Mouse (Mus musculus) bone marrow, adult 2 months (tissue): ENCODE measurements around the gene Stard13. TPM values are rescaled to one million over a fixed set of nuclear protein-coding genes. Genes with fewer than 3 reads are reported as not detected.

Source experiments
- H3K27ac ChIP-seq: fragments of 200-500 bp; 2 replicates; pipeline ENCODE4 v1.5.1; 2012; ENCODE audit warnings: low read depth, mild to moderate bottlenecking, control low read depth, inconsistent platforms, low read length; ENCODE audit not compliant: control insufficient read depth, poor library complexity, insufficient read depth
- H3K4me1 ChIP-seq: fragments of 200-500 bp; 2 replicates; pipeline ENCODE4 v1.6.1; 2011; ENCODE audit warnings: low read length; ENCODE audit not compliant: control insufficient read depth, insufficient read depth
- H3K4me3 ChIP-seq: fragments of 200-500 bp; replicated peaks from 2 replicates; pipeline ENCODE3; 2011; ENCODE audit warnings: mild to moderate bottlenecking, low read depth, low read length, control low read depth; ENCODE audit not compliant: control insufficient read depth
- CTCF ChIP-seq: fragments of 200-500 bp; IDR thresholded peaks from 2 replicates; pipeline ENCODE4 v1.5.1; 2011; ENCODE audit warnings: low read length, control low read depth; ENCODE audit not compliant: control insufficient read depth, insufficient read depth
- POLR2A ChIP-seq: fragments of 200-500 bp; IDR thresholded peaks from 2 replicates; pipeline ENCODE4 v1.6.1; 2011; ENCODE audit warnings: low read depth, mild to moderate bottlenecking, control low read depth, low read length, borderline replicate concordance; ENCODE audit not compliant: control insufficient read depth
- WGBS: fragments of 180-500 bp; shearing (Covaris S2); methylation state at CpG from one replicate; pipeline ENCODE4 v1.1.7; 2018; 5-methylcytosine and 5-hydroxymethylcytosine counted together
- polyA plus RNA-seq: library from polyadenylated mRNA; stranded (reverse); fragments of >200 nt; gene quantifications from 2 replicates; pipeline ENCODE4 v1.2.4, GENCODE M21; 2011; ENCODE audit warnings: low replicate concordance; ENCODE audit not compliant: missing spikeins, insufficient read depth, insufficient read length

Gene Stard13
- polyA plus RNA-seq, 1 experiment, result 0.80 TPM

DNA sequence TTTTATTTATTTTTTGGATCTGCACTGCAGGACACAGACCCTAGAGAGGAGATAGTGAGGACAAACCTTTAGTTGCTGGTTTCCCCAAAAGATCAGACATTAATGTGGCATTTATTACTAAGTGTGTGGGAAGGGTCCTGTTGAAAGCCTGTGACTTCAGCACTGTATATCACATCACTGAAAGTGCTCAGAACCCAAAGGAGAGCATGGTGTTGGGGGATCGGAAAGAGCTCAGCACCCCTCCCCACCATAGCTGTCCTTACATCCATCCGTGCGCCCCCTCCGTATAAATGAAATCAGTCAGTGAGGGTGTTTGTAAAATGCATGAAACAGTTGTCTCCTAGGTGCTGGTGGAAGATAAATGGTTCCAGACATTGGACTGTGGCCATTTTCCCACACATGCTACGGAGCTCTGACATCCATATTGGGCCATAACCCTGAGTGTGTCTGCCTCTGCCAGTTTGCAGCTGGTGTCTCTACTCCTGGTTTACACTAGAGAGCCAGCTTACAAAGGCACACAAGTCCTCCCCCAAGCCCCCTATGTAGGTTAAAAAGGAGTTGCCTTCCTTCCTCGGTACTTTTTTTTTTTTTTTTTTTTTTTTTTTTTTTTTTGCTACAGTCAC is 107.5 kb downstream of the Stard13 start:
- TF ChIP-seq CTCF, result no peak
- TF ChIP-seq POLR2A, result no peak
- Histone ChIP-seq H3K4me3 (no peak overlapping the region), H3K4me1 (no peaks in the 10 kb centered on the region), H3K27ac (no peak overlapping the region)
- 85% methylated on average over 6 of the region's 6 CpGs for WGBS

- Histone ChIP-seq H3K4me3 (no peak overlapping the region), H3K4me1 (no peaks in the 10 kb centered on the region), H3K27ac (no peak overlapping the region)
- no peak for TF ChIP-seq CTCF
- no peak for TF ChIP-seq POLR2A
- 64% methylated on average over 2 of the region's 2 CpGs for WGBS
Measured at GRCm38 (mm10) chr5:151117846-151118245, 115.8 kb downstream of the Stard13 start.

GRCm38 (mm10) chr5:151116192-151116887 is 117.3 kb downstream of the Stard13 start:
- no peak overlapping the region for H3K27ac ChIP-seq
- TF ChIP-seq CTCF (no peak), POLR2A (no peak)
- no peaks in the 10 kb centered on the region for H3K4me1 ChIP-seq
- no peak overlapping the region for H3K4me3 ChIP-seq
- WGBS, result 78% methylated on average over 5 of the region's 5 CpGs

DNA sequence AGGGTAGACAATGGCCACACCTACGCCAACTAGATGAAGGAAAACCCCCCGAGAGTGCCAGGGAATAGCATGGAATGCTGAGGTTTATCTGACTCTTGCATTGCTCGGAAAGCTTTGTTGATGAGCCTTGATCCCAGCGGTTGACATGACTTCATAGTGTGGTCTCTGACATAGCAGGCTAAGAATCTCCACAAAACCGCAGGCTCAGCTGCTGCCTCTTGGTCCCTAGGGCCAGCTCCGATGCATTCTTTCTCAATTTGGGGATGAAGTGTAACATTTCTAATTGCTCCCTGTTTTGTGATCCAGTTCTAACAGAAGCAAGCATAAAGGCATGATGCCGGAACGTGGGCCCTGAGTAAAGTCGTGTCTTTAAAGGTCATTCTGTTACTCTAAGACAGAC is 120.9 kb downstream of the Stard13 start:
- TF ChIP-seq CTCF, result no peak
- TF ChIP-seq POLR2A, result no peak
- H3K4me1 ChIP-seq, result no peaks in the 10 kb centered on the region
- no peak overlapping the region for H3K27ac ChIP-seq
- WGBS, result 84% methylated on average over 9 of the region's 9 CpGs
- H3K4me3 ChIP-seq, result no peak overlapping the region

GRCm38 (mm10) chr5:151111080-151111871 is 122.4 kb downstream of the Stard13 start:
- Histone ChIP-seq H3K4me1 (no peaks in the 10 kb centered on the region), H3K4me3 (no peak overlapping the region), H3K27ac (no peak overlapping the region)
- no peak for TF ChIP-seq POLR2A
- WGBS, result 81% methylated on average over 7 of the region's 7 CpGs

DNA sequence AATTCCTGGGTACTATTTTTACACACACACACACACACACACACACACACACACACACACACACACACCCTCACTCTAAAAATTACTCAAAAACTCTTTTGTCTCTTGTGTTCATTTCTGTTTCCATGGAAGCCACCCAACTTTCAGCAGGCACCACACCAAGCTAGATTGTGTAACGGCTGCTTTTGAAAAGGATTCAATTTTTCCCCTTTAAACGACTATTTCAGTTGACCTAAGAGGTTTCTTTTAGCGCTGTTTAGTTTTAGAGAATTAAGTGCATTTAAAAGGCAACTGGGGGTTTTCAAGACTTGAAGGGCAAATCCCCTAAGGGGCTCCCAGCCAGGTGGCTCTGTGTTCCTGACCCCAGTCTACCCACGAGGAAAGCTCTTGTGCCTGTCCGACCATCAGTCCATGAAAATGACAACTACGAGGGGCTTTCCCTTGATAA is 123.2 kb downstream of the Stard13 start:
- TF ChIP-seq POLR2A (no peak), CTCF (no peak)
- H3K4me1 ChIP-seq, result no peaks in the 10 kb centered on the region
- H3K4me3 ChIP-seq, result no peak overlapping the region
- WGBS, result 63% methylated on average over 6 of the region's 6 CpGs
- no peak overlapping the region for H3K27ac ChIP-seq

- 33% methylated on average over 2 of the region's 2 CpGs for WGBS
- no peak overlapping the region for H3K4me3 ChIP-seq
- TF ChIP-seq POLR2A (no peak), CTCF (no peak)
- no peak overlapping the region for H3K27ac ChIP-seq
- H3K4me1 ChIP-seq, result no peaks in the 10 kb centered on the region
Measured at GRCm38 (mm10) chr5:151109822-151110221, 123.8 kb downstream of the Stard13 start.

GRCm38 (mm10) chr5:151108955-151109354 is 124.7 kb downstream of the Stard13 start:
- no peaks in the 10 kb centered on the region for H3K4me1 ChIP-seq
- 74% methylated on average over 7 of the region's 7 CpGs for WGBS

More at GRCm38 (mm10) chr5:151108955-151109354, 124.7 kb downstream of the Stard13 start:
- no peak overlapping the region for H3K4me3 ChIP-seq
- H3K27ac ChIP-seq, result no peak overlapping the region
- no peak for TF ChIP-seq POLR2A
- TF ChIP-seq CTCF, result no peak
